8 mouse cellular contexts compared by ENCODE assay signal in the genomic region with DNA sequence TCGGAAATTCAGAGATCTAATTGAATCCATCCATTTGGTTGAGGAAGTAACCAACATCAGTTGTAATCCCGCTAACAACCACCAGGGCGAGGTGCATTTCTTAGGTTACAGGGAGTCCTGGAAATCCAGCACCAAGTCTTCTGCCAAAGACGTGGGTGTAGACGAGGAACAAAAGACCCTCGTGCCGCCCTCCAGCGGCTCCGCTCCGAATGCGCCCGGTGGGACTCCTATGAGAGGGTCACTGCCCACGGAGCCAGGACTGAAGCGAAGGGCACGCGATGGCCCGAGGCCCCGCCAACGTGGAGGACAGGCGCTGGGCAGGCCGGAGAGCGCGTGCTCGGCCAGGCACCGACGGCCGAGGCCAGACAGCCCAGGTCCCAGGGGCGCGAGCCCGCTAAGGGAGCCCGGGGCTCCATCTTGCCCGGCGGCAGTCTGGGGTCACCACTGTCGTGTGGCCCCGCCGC. TPM values are rescaled to one million over a fixed set of nuclear protein-coding genes. Genes with fewer than 3 reads are reported as not detected.
DNase-seq lines count a peak whose midpoint lies in the region; ATAC-seq lines count a peak whose summit lies in the region.

No protein-coding gene starts in this region.

- peak overlapping the region; percentile 60 for H3K9ac ChIP-seq in hindbrain, embryonic 15.5 days

- peak overlapping the region; percentile 82 for H3K4me2 ChIP-seq in hindbrain, embryonic 15.5 days

- no peaks in the 10 kb centered on the region for H3K27me3 ChIP-seq in hindbrain, embryonic 15.5 days

- H3K27ac ChIP-seq in hindbrain, embryonic 15.5 days (replicated peaks), result peak overlapping the region; percentile 92

- peaks cover 26% of the 10 kb centered on the region for H3K4me1 ChIP-seq in hindbrain, embryonic 15.5 days (replicated peaks)

- ATAC-seq in hindbrain, embryonic 15.5 days (ENCODE audit: low FRiP score, low read depth), result peak; percentile 15

- DNase-seq in R1 (ENCODE audit: low read depth, low spot score), result peak; percentile 98
- peak; percentile 87 to 93 for DNase-seq in cerebellum, postnatal 14 days
- DNase-seq in frontal cortex, postnatal 36 days (ENCODE audit: low spot score in 2 of 2), result peak; percentile 72 to 73
- DNase-seq in left cerebral cortex, adult 11 months (ENCODE audit: low spot score), result peak; percentile 66
- DNase-seq in lung, postnatal 36 days, result peak; percentile 95
- DNase-seq in retina, embryonic 14.5 days (ENCODE audit: low spot score), result peak; percentile 94
- DNase-seq in thymus, postnatal 36 days, result peak; percentile 84 to 85

- H3K36me3 ChIP-seq in hindbrain, embryonic 15.5 days, result no peaks in the 10 kb centered on the region; the same call in 1 of the 2 replicates

- WGBS in hindbrain, embryonic 15.5 days, result under 1% methylated on average over 31 of the region's 36 CpGs

- no peaks in the 10 kb centered on the region for H3K9me3 ChIP-seq in hindbrain, embryonic 15.5 days

- peak overlapping the region; percentile 59 for H3K4me3 ChIP-seq in hindbrain, embryonic 15.5 days

RNA-seq across cellular contexts. Expression of gene Zmym2, which starts 1.1 kb away (rescaled TPM):
- polyA plus RNA-seq in hindbrain, embryonic 15.5 days (2015; fragmentation: Nextera tagmentation; extraction: Ambion mirVana), result 47.5 and 56.7 TPM in 2 replicates

Comparison
In these comparisons a context has a peak if more than half of its experiments do, and no peak if none do; other contexts are left out.
1. Peak in every context shown above with its lines: DNase-seq, ATAC-seq, H3K4me3 ChIP-seq and H3K27ac ChIP-seq.